Mouse (Mus musculus): ENCODE results near the gene Ephb1.

- TF ChIP-seq EP300 (optimal IDR thresholded peaks at IDR 0.05) (no peak), CTCF (IDR thresholded peaks at IDR 0.05; ENCODE audit: low read depth) (no peak)
Observed at GRCm38 (mm10) chr9:102352186-102353055, 2.1 kb downstream of the Ephb1 start.
